Mouse (Mus musculus) hindbrain, embryonic 14.5 days (tissue): ENCODE results near the gene Slc22a14. TPM values are rescaled to one million over a fixed set of nuclear protein-coding genes. Genes with fewer than 3 reads are reported as not detected.

ENCODE experiments used
- ATAC-seq: fragments of 200-750 bp; cut with Nextera tagmentation; 2 replicates; pipeline ENCODE4 v1.8.0; 2017; ENCODE audit warnings: moderate number of reproducible peaks, mild to moderate bottlenecking, moderate TSS enrichment, moderate library complexity; ENCODE audit not compliant: low FRiP score
- DNase-seq: peaks from one replicate; pipeline ENCODE4 v3.0.0-alpha.2; 2015; ENCODE audit warnings: low spot score
- H3K27ac ChIP-seq: fragments of 300-500 bp; sonication (generic); 2 replicates; pipeline ENCODE4 v1.5.1; 2014; ENCODE audit warnings: mild to moderate bottlenecking, moderate library complexity
- H3K27me3 ChIP-seq: fragments of 300-500 bp; sonication (generic); 2 replicates; pipeline ENCODE4 v1.6.1; 2014; ENCODE audit warnings: mild to moderate bottlenecking, low read length, mixed read lengths; ENCODE audit not compliant: control insufficient read depth, insufficient read depth
- H3K36me3 ChIP-seq: fragments of 300-500 bp; sonication (generic); replicated peaks from 2 replicates; pipeline ENCODE4 v1.6.1; 2014; ENCODE audit not compliant: control insufficient read depth, insufficient read depth
- H3K4me1 ChIP-seq: fragments of 300-500 bp; sonication (generic); replicated peaks from 2 replicates; pipeline ENCODE4 v1.6.1; 2014; ENCODE audit warnings: antibody characterized with exemption, low read length, mixed read lengths; ENCODE audit not compliant: control insufficient read depth, insufficient read depth
- H3K4me2 ChIP-seq: fragments of 300-500 bp; sonication (generic); replicated peaks from 2 replicates; pipeline ENCODE4 v1.6.1; 2014; ENCODE audit warnings: mild to moderate bottlenecking, moderate library complexity
- H3K4me3 ChIP-seq: fragments of 300-500 bp; sonication (generic); replicated peaks from 2 replicates; pipeline ENCODE4 v1.5.1; 2014; ENCODE audit warnings: mild to moderate bottlenecking, low read length
- H3K9ac ChIP-seq: fragments of 300-500 bp; sonication (generic); 2 replicates; pipeline ENCODE4 v1.6.1; 2014
- H3K9me3 ChIP-seq: fragments of 300-500 bp; sonication (generic); 2 replicates; pipeline ENCODE4 v1.6.1; 2016; ENCODE audit warnings: low read length; ENCODE audit not compliant: control insufficient read depth
- WGBS: fragments of 180-500 bp; shearing (Covaris S2); extraction: QIAGEN DNeasy Blood & Tissue Kit; methylation state at CpG from one replicate; pipeline ENCODE4 v1.1.7; 2014; 5-methylcytosine and 5-hydroxymethylcytosine counted together
- polyA plus RNA-seq: library from polyadenylated mRNA; unstranded; fragments of >200 nt; fragmentation: Nextera tagmentation; extraction: Ambion mirVana; gene quantifications from 2 replicates; pipeline ENCODE4 v1.2.1, GENCODE M21; 2014

The Slc22a14 gene
- polyA plus RNA-seq, 1 experiment from 2014 or later: not detected

DNA sequence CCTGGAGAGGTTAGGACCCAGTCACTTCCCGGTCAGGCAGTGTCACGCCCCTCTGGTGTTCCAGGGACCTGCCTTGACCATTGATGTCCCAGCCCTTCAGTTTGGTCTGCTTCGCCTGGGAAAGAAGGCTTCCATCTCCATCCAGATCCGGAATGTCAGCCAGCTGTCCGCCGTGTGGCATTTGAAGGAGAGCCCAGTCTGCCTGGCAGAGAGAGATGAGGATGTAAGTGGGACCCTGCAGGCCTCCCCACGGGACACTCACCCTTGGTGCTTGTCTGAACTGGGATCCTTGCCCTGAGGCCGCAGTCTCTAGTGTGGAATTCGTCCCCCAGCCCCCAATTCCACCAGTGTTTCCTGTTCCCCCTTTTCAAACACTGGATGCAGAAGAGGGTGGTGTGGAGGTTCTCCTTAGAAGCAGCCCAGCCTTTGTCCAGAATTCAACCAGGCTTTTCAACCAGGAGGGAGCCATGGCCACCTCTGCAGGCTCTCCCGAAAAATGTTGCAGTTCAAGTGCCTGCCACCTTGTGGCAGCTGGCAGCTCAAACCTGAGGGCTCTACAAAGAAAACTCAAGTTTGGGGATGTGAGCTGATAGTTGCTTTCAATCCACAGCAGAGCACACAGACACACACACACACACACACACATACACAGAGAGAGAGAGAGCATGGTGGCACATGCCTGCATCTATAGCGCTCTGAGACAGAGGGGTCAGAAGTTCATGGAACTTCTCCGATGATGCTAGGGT is 236.7 kb downstream of the Slc22a14 start:
- H3K9me3 ChIP-seq: no peaks in the 10 kb centered on the region
- ATAC-seq (no peak), DNase-seq (no peak)
- H3K36me3 ChIP-seq: no peaks in the 10 kb centered on the region
- H3K27ac ChIP-seq: no peak overlapping the region
- no peak overlapping the region for H3K9ac ChIP-seq
- H3K27me3 ChIP-seq: no peaks in the 10 kb centered on the region
- H3K4me2 ChIP-seq: no peak overlapping the region
- H3K4me3 ChIP-seq: no peak overlapping the region
- WGBS: 84% methylated on average over 12 of the region's 12 CpGs
- H3K4me1 ChIP-seq: no peaks in the 10 kb centered on the region

- Histone ChIP-seq H3K4me3 (no peak overlapping the region), H3K4me1 (no peaks in the 10 kb centered on the region), H3K27me3 (no peaks in the 10 kb centered on the region), H3K4me2 (no peak overlapping the region), H3K9ac (no peak overlapping the region), H3K9me3 (no peaks in the 10 kb centered on the region), H3K27ac (no peak overlapping the region), H3K36me3 (no peaks in the 10 kb centered on the region)
- ATAC-seq: no peak
- no peak for DNase-seq
- WGBS: 89% methylated on average over 18 of the region's 18 CpGs
Measured at GRCm38 (mm10) chr9:119122596-119123369, 242.6 kb downstream of the Slc22a14 start.

- Histone ChIP-seq H3K36me3 (no peaks in the 10 kb centered on the region), H3K4me3 (no peak overlapping the region), H3K4me1 (no peaks in the 10 kb centered on the region), H3K27me3 (no peaks in the 10 kb centered on the region), H3K4me2 (no peak overlapping the region), H3K9ac (no peak overlapping the region), H3K9me3 (no peaks in the 10 kb centered on the region), H3K27ac (no peak overlapping the region)
- ATAC-seq (no peak), DNase-seq (no peak)
- 80% methylated on average over 3 of the region's 3 CpGs for WGBS
Measured at GRCm38 (mm10) chr9:119120168-119120560, 245.2 kb downstream of the Slc22a14 start.

Other genes with a start within 250 kb of the Slc22a14 start
- 2.2 and 3.9 TPM in 2 replicates for gene Acaa1b, start 208.5 kb downstream of the Slc22a14 start, polyA plus RNA-seq
- not detected in 2 replicates for gene Gm47289, start 206.4 kb downstream of the Slc22a14 start, polyA plus RNA-seq
- not detected in 2 replicates for gene Slc22a13, start 156.5 kb downstream of the Slc22a14 start, polyA plus RNA-seq
- gene Oxsr1, start 43.1 kb downstream of the Slc22a14 start, polyA plus RNA-seq: 16.1 and 16.3 TPM in 2 replicates
- gene Acaa1a, start 25.9 kb downstream of the Slc22a14 start, polyA plus RNA-seq: 94.0 and 101 TPM in 2 replicates
- 7.1 and 8.0 TPM in 2 replicates for gene Myd88, start 24.1 kb downstream of the Slc22a14 start, polyA plus RNA-seq
- gene Xylb, start 8.2 kb downstream of the Slc22a14 start, polyA plus RNA-seq: 3.8 and 4.8 TPM in 2 replicates
- gene Acvr2b, start 36.6 kb upstream of the Slc22a14 start, polyA plus RNA-seq: 45.4 and 49.3 TPM in 2 replicates
- 52.7 and 56.7 TPM in 2 replicates for gene Exog, start 79.4 kb upstream of the Slc22a14 start, polyA plus RNA-seq
- 0.12 and 0.20 TPM in 2 replicates for gene Scn5a, start 213.5 kb upstream of the Slc22a14 start, polyA plus RNA-seq